Mouse (Mus musculus): ENCODE data around the gene Cd55.
"Not testable (repeated sequence)": the region's sequence is repeated elsewhere in the genome, so short reads cannot be mapped to it uniquely, and the experiment has no call there.

Gene Cd55

GRCm38 (mm10) chr1:130462084-130462861 lies at the start of gene Cd55:
TSS of gene Cd55 (minus strand) at chr1:130462744.
- peak; percentile 96 for DNase-seq

GRCm38 (mm10) chr1:130511823-130512370 lies 49.4 kb upstream of the Cd55 start:
- DNase-seq, result no peak

DNA sequence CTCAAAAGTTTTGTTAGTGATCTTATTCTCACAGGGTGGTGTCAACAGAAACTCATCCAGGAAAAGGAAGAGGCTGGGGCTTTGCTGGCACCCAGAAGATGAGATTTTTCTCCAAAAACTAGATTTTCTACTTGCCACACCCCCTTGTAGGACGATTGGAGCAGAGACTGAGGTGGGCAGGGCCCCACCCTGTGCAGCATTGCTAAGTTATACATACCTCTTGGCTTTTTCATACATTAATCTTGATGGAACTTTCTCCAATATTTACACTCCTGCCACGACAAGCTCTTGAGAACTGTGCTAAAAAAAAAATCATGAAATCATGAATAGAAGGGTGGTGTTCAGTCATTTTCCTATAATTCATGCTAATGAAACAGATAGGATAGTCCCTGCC lies 46.4 kb upstream of the Cd55 start:
- no peak for DNase-seq

- DNase-seq, result no peak
Observed at GRCm38 (mm10) chr1:130508030-130508956, 45.7 kb upstream of the Cd55 start.

DNA sequence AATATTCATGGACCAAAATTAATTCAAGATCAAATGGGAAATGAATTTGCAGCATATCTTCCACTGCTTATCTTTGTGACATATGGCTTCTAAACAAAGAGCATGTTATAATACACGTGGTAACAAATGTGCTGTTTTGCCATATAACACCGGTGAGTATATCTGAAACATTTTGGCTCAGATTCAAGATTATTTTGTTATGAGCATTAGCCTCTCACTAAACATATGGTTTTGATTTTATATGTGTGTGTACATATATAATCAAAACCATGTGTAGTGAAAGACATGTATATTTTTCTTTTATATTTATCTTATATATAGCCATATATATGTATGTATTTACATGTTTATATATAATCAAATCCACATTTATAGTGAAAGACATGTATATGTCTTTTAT lies 44.9 kb upstream of the Cd55 start:
- no peak for DNase-seq

DNA sequence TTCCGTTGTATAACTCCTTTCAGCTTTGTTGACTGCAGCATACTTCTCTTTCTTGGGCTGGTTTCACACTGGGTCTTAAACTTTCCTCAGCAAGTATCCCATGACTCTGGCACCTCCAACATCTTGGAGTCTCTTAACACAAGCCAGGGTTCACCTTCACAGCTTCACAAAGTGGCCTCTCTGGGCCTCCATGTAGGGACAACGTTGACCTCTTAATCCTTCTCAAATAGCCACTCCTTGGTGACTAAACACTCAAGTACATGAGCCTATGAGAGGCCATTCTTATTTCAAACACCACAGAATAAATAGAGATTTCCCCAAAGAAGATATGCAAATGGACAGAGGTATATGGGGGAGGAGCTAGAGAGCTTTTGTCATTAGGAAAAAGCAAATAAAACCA lies 37.4 kb upstream of the Cd55 start:
- DNase-seq, result no peak

GRCm38 (mm10) chr1:130498331-130498730 lies 35.8 kb upstream of the Cd55 start:
- DNase-seq, result no peak

GRCm38 (mm10) chr1:130486816-130487545 lies 24.4 kb upstream of the Cd55 start:
- DNase-seq, result no peak

DNA sequence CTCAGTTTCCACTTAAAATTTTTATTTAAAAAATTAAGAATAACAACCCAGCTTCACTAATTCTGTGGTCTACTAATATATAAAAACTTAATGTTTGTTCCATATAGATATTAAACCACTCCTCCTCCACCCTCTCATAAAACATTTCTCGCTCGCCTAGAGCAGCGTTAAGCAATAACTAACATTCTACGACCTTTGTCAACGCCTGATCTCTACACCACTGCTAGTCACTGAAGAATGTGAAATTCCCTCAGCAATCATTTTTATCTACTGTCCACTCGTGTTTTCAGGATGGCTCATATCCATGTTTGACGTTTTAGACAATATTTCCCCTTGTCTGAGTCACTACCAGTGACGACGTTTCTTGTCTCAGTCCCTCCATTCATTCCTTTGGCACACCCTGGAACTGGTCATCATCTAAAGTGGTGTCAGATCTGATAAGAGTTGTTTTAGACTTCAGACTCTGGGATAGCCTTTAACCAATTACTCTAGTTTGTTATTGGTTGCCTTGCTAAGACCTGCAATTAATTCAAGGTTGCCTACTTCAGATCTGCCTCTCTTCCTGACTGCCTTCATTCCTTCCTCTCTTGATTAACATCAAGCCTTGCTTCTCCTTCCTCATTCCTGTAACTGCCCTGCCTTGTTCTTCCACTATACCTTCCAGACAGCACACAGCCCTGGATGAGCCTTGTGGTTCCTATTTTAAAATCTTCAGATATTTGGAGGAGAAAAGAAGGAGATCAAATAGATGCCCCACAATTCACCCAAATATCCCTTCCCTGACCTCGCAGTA lies 23.5 kb upstream of the Cd55 start:
- no peak for DNase-seq

DNA sequence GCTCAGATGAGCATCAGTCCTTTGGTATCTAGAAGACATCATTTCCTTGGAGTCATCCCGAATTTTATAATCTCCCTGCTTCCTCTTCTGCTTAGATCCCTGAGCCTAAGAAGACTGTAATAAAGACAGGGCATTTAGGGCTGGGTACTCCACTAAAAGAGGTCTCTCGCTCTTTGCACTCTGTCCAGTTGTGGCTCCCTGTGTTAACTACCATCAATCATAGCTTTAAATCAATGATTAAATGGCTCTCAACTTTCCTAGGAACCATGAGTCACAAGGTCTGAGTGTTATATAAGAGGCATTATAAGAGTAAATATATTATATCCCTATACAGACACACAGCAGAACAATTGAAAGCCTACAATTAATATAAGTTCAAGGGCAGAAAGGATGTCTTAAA lies 22.8 kb upstream of the Cd55 start:
- DNase-seq, result no peak

DNA sequence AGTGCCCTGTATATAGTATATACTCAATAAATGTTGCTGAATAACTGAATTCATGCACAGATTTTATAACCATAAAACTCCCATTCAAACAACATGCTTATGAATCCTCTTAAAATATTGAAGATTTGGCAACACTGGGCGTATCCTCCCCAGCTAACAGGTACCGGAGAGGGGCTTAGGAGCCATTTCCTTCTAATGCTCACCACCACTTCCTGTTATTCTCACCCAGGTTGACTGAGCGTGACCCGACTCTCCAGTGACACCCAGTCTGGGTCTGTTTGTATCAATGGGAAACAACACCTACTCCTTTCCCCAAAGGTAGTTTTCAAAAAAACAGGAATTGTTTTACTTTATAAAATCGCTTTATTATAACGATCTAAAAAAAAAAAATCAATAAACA lies 12.4 kb upstream of the Cd55 start:
- no peak for DNase-seq

GRCm38 (mm10) chr1:130474226-130474625 lies 11.7 kb upstream of the Cd55 start:
- no peak for DNase-seq

DNA sequence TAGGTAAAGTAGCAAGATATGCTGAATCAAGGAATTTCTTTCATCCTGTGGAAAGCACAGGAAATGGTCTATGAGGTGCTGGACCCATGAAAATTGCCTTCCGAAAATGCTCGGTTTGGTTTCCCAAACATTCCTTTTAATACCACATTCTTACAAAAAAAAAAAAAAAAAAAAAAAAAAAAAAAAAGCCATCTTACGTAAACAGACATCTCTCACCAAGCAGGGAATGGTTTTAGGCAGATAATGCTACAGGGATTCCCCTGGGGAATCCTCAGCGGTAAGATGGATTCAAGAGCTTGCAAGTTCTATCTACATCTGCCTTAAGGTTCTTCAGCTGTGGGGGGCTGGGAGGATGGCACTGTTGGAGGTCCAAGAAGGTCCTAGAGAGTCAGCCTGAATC lies 7.5 kb upstream of the Cd55 start:
- DNase-seq, result no peak

DNA sequence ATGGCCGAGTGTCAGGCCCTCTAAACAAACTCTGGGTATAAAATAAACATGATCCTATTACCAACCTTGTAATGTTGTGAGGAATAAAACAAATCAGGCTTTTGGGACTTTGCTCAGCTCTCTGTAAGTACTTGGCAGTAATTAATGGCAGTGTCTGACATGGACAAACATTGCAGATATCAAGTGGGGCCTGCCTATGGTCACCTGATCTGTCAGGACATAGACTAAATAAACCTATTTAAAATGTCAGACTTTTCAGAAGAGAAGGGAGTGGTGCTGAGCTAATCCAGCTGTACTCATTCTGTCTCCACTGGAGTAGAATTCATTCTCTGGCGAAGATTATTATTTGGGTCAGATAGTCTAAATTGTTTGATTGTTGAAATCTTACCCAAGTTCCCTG lies 4.9 kb upstream of the Cd55 start:
- no peak for DNase-seq

DNA sequence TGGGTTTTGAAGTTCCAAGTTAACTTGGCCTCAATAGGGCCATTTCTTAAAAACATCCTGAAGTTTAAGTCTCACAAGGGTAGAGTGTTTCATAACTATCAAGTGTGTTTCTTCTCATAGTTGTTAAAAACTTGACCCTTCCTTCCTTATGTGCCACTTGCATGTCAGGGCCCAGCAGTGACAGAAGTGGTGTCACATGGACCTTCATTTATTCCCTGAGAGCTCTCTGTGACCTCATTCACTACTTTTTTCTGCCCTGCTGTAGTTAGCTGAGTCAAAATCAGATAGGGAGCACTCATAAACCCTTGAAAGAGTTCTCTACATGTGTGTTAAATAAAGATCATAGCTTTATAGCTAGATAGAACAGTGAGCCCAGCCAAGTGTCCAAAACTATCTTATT lies 1.6 kb upstream of the Cd55 start:
- no peak for DNase-seq

- no peak for DNase-seq
Observed at GRCm38 (mm10) chr1:130462867-130463266, 323 bp upstream of the Cd55 start.

DNA sequence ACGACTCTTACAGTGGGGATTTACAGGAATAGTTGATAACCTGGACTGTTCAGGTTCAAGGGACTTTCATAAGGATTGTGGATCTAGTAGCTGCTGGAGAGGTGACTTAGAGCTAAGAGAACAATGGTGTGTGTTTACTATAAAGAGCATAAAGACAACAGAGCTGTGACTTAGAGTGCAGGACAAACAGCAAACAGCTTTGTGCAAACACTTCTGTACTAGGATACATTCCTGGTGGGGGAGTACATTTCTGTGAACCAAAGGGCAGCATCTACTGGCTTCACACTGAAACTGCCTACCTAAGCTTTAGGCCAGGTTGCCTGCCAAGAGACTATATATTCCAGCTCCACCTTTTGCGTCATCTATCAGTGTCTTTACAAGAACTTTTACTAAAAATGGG lies 7.4 kb downstream of the Cd55 start:
- DNase-seq, result no peak

DNA sequence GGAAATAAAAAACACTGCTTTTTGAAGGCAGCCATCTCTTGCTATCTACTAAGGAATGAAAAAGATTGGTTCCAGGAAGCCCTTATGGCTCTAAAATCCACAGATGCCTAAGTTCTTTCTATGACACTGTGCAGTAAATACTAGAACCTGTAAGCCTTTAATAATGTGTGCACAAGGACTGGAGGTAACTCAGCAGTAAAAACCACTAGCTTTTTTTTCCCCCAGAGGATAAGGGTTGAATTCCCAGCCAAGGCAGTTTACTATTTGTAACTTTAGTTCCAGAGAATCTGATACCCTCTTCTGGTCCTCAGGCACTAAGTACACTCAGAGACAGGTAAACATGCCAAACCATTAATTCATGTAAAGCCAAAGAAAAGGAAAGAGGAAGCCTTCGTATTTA lies 19.6 kb downstream of the Cd55 start:
- DNase-seq, result not testable (repeated sequence)

DNA sequence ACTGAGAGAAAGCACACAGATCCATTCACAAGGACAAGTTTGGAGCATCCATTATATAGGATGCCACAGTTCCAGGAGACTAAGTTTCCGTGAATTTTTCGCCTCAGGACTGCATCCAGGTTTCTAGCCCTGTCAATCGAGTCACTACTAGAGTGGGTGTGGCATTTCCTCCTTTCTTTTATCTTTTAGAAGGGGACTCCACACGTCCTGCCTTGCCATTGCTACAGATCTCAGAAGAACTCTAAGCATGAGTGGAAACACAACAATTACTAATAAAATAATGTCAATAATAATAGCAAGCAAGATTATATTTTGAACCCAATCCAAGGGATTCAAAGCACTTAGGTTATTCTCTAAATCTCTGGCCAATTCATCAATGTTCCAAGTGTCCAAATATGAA lies 31.6 kb downstream of the Cd55 start:
- no peak for DNase-seq

- not testable (repeated sequence) for DNase-seq
Observed at GRCm38 (mm10) chr1:130428667-130429066, 33.9 kb downstream of the Cd55 start.

GRCm38 (mm10) chr1:130427175-130427853 lies 35.2 kb downstream of the Cd55 start:
- not testable (repeated sequence) for DNase-seq

Data from right cerebral cortex, postnatal 4 days (tissue).